Comparison of ENCODE assay signal across 20 mouse cellular contexts in genomic region chr6:127992993-127993392, GRCm38 (mm10).
DNase-seq lines count a peak whose midpoint lies in the region; ATAC-seq and TF ChIP-seq lines count a peak whose summit lies in the region.
"Had no signal": no experiment of that assay in that cellular context is flagged by ENCODE, and none has a peak within 500 bp of the region (broad histone marks: within the 10 kb centered on the region; RNA-seq: fewer than 3 reads in every experiment).

No protein-coding gene starts in this region.

- intact Hi-C loops in gastrocnemius, adult 2 months (cut with DNase I) = loop anchor here (5.0 kb wide), 1 partner anchor 34 kb away; no protein-coding TSS in a partner anchor

- no peak for ATAC-seq in cerebellum, adult (ENCODE audit: insufficient number of reproducible peaks, low FRiP score, low TSS enrichment)
- ATAC-seq in hindbrain, embryonic 14.5 days (ENCODE audit: low FRiP score) = no peak
- no peak for ATAC-seq in midbrain, embryonic 16.5 days
- ATAC-seq: activated CD4-positive, CD25-positive, alpha-beta regulatory T cell, adult 4 months; intestine, embryonic 15.5 days had no signal

- peaks cover 14% of the 10 kb centered on the region for H3K36me3 ChIP-seq in hindbrain, embryonic 10.5 days
- no peaks in the 10 kb centered on the region for H3K36me3 ChIP-seq in hindbrain, embryonic 14.5 days (replicated peaks; ENCODE audit: control insufficient read depth, insufficient read depth)
- no peaks in the 10 kb centered on the region for H3K36me3 ChIP-seq in midbrain, embryonic 10.5 days
- H3K36me3 ChIP-seq in midbrain, embryonic 16.5 days (ENCODE audit: control insufficient read depth, insufficient read depth, low read length) = no peaks in the 10 kb centered on the region
- H3K36me3 ChIP-seq: forebrain, embryonic 10.5 days; hindbrain, embryonic 13.5 days; intestine, embryonic 15.5 days; liver, embryonic 13.5 days had no signal

- DNase-seq in cerebellum, adult 11-12 months = peak; percentile 69
- no peak for DNase-seq in gastrocnemius, adult 2 months
- no peak for DNase-seq in gastrocnemius, adult 18-20 months (ENCODE audit: low spot score)
- no peak for DNase-seq in hindbrain, embryonic 10.5 days (ENCODE audit: low spot score)
- DNase-seq in hindbrain, embryonic 14.5 days (ENCODE audit: low spot score) = no peak
- no peak for DNase-seq in midbrain, embryonic 10.5 days (ENCODE audit: low spot score)
- DNase-seq: adrenal gland, postnatal 10 days; kidney, adult 9 months; kidney, postnatal 14 days; layer of hippocampus, postnatal 36 days; liver, embryonic 13.5 days; lung, embryonic 14.5 days; thymus, adult 18-20 months; thymus, postnatal 36 days had no signal

- no peak overlapping the region for H3K9ac ChIP-seq in hindbrain, embryonic 14.5 days
- H3K9ac ChIP-seq in midbrain, embryonic 16.5 days (ENCODE audit: low read depth, low read length) = no peak overlapping the region
- H3K9ac ChIP-seq: hindbrain, embryonic 13.5 days; intestine, embryonic 15.5 days; liver, embryonic 13.5 days; lung, embryonic 14.5 days had no signal

- WGBS in hindbrain, embryonic 10.5 days = 84% methylated on average over 8 of the region's 8 CpGs
- whole genome bisulfite sequencing in hindbrain, embryonic 14.5 days = 73% methylated on average over 8 of the region's 8 CpGs
- 90% methylated on average over 8 of the region's 8 CpGs for WGBS in midbrain, embryonic 10.5 days
- WGBS in midbrain, embryonic 16.5 days = 85% methylated on average over 8 of the region's 8 CpGs

- H3K27me3 ChIP-seq in hindbrain, embryonic 10.5 days (ENCODE audit: insufficient read depth, poor library complexity, severe bottlenecking) = no peaks in the 10 kb centered on the region
- H3K27me3 ChIP-seq in hindbrain, embryonic 14.5 days (ENCODE audit: control insufficient read depth, insufficient read depth, low read length) = no peaks in the 10 kb centered on the region
- H3K27me3 ChIP-seq in midbrain, embryonic 10.5 days (ENCODE audit: low read depth, poor library complexity, severe bottlenecking) = no peaks in the 10 kb centered on the region
- H3K27me3 ChIP-seq in midbrain, embryonic 16.5 days (ENCODE audit: control insufficient read depth, insufficient read depth, low read depth, low read length) = no peaks in the 10 kb centered on the region
- H3K27me3 ChIP-seq: intestine, embryonic 15.5 days; liver, embryonic 13.5 days had no signal

- TF ChIP-seq CTCF in gastrocnemius, adult 2 months (IDR thresholded peaks at IDR 0.05) = no peak

- no peak overlapping the region for H3K4me3 ChIP-seq in gastrocnemius, adult 2 months
- no peak overlapping the region for H3K4me3 ChIP-seq in hindbrain, embryonic 10.5 days
- no peak overlapping the region for H3K4me3 ChIP-seq in hindbrain, embryonic 14.5 days (replicated peaks; ENCODE audit: low read length)
- no peak overlapping the region for H3K4me3 ChIP-seq in midbrain, embryonic 10.5 days
- H3K4me3 ChIP-seq in midbrain, embryonic 16.5 days (ENCODE audit: low read depth, low read length) = no peak overlapping the region
- H3K4me3 ChIP-seq: forebrain, embryonic 10.5 days; hindbrain, embryonic 13.5 days; intestine, embryonic 15.5 days; liver, embryonic 13.5 days had no signal

- no peaks in the 10 kb centered on the region for H3K9me3 ChIP-seq in hindbrain, embryonic 10.5 days
- H3K9me3 ChIP-seq in hindbrain, embryonic 14.5 days (ENCODE audit: control insufficient read depth, low read length) = no peaks in the 10 kb centered on the region
- H3K9me3 ChIP-seq in midbrain, embryonic 10.5 days (replicated peaks) = no peaks in the 10 kb centered on the region
- no peaks in the 10 kb centered on the region for H3K9me3 ChIP-seq in midbrain, embryonic 16.5 days (replicated peaks; ENCODE audit: control insufficient read depth, low read length, poor library complexity, severe bottlenecking)
- H3K9me3 ChIP-seq: forebrain, embryonic 10.5 days; hindbrain, embryonic 13.5 days; intestine, embryonic 15.5 days; liver, embryonic 13.5 days had no signal

- no peak overlapping the region for H3K4me2 ChIP-seq in hindbrain, embryonic 14.5 days (replicated peaks)
- no peak overlapping the region for H3K4me2 ChIP-seq in midbrain, embryonic 16.5 days (ENCODE audit: low read length)
- H3K4me2 ChIP-seq: hindbrain, embryonic 13.5 days; intestine, embryonic 15.5 days; liver, embryonic 13.5 days; lung, embryonic 14.5 days had no signal

- peaks cover 52% of the 10 kb centered on the region for H3K4me1 ChIP-seq in hindbrain, embryonic 10.5 days (replicated peaks)
- no peaks in the 10 kb centered on the region for H3K4me1 ChIP-seq in hindbrain, embryonic 14.5 days (replicated peaks; ENCODE audit: control insufficient read depth, insufficient read depth, low read length)
- peaks cover 33% of the 10 kb centered on the region for H3K4me1 ChIP-seq in midbrain, embryonic 10.5 days
- H3K4me1 ChIP-seq in midbrain, embryonic 16.5 days (ENCODE audit: control insufficient read depth, insufficient read depth, low read length) = no peaks in the 10 kb centered on the region
- H3K4me1 ChIP-seq: liver, embryonic 13.5 days had no signal

- peak overlapping the region; percentile 77; the same call in 1 of the 2 replicates for H3K27ac ChIP-seq in gastrocnemius, adult 2 months
- H3K27ac ChIP-seq in hindbrain, embryonic 10.5 days = 0 out of 2 replicates have a peak overlapping the region, but pooled peaks have one; percentile 19
- no peak overlapping the region for H3K27ac ChIP-seq in hindbrain, embryonic 14.5 days
- H3K27ac ChIP-seq in midbrain, embryonic 10.5 days (replicated peaks) = peak overlapping the region; percentile 3; the same call in 1 of the 2 replicates
- H3K27ac ChIP-seq in midbrain, embryonic 16.5 days (ENCODE audit: low read length) = no peak overlapping the region
- H3K27ac ChIP-seq: hindbrain, embryonic 13.5 days; intestine, embryonic 15.5 days; liver, embryonic 13.5 days had no signal

Comparison
In these comparisons a context has a peak if more than half of its experiments do, and no peak if none do; other contexts are left out.
1. H3K27ac ChIP-seq: peak in gastrocnemius, adult 2 months (single experiment), hindbrain, embryonic 10.5 days (single experiment) and midbrain, embryonic 10.5 days (single experiment); none in hindbrain, embryonic 14.5 days (single experiment) and midbrain, embryonic 16.5 days (single experiment).